Mouse (Mus musculus) liver, adult 10 weeks (tissue): Measurements from ENCODE around the gene Pls3. TPM values are rescaled to one million over a fixed set of nuclear protein-coding genes. Genes with fewer than 3 reads are reported as not detected.

ENCODE experiments used
- polyA plus RNA-seq: library from polyadenylated mRNA; stranded (reverse); fragments of 350-450 nt; fragmentation: Illumina TruSeq; extraction: RNeasy Lipid Tissue Mini Kit (QIAGEN cat#74804); gene quantifications from one replicate; pipeline ENCODE4 v1.2.3, GENCODE M21; 2014; ENCODE audit warnings: low read depth, low replicate concordance

Gene Pls3
- 156 TPM for polyA plus RNA-seq

DNA sequence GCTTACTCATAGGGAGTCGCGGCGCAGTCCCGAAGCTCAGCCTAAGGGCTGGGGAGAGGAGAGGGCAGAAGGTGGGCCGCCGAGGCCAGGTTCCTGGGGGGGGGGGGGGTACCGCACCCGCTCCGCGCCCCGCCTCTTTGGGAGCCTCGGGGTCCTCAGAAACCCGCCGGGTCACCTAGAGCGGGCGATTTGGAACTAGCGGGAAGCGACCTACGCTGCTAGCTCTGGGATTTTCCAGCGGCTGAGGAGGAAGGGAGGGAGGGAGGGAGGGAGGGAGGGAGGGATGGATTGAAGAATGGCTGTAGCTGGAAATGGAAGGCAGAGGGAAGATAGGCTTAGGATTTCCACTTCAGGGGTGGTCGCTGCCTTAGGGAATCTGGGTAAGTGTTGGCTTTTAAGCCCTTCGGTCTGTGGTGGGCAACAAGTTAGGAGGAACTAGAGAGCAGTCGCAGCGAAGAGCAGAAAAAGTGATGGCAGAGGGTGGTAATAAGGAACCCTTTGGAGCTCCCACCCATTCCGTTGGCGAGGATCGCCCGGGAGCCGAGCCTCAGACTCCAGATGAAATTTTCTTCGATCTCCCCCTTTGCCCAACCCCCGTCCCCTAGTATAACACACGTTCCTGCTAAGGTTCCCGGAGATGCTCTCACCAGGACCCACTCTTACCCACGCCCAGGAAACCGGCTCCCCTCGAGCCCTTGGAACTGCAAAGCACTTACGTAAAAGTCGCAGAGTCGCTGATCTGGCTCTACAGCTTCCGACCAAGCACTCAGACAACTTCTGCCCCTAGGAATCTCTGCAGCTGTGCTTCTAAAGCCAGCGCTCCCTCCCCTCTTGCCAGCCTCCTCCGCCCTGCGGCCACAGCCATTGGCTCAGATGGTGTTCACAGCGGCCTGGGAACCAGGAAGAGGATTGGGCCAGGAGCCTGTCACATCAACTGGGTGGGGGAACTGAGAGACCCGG is at the start of gene Pls3:
Pls3 (minus strand) TSS at position 851 of the 960 bp plus-strand sequence.

